Mouse (Mus musculus): ENCODE data around the gene Pzp. TPM values are rescaled to one million over a fixed set of nuclear protein-coding genes. Genes with fewer than 3 reads are reported as not detected.

Pzp gene
- polyA plus RNA-seq, 1 experiment from 2014 or later: 0.79 TPM

- H3K27me3 ChIP-seq (ENCODE audit: control insufficient read depth, insufficient read depth, low read depth, low read length): no peaks in the 10 kb centered on the region
- H3K4me1 ChIP-seq (replicated peaks; ENCODE audit: control insufficient read depth, insufficient read depth, low read length): no peaks in the 10 kb centered on the region
- H3K36me3 ChIP-seq (ENCODE audit: control insufficient read depth, insufficient read depth, low read length): no peaks in the 10 kb centered on the region
- H3K4me2 ChIP-seq (ENCODE audit: low read depth, low read length): peak overlapping the region; percentile 46
- peak overlapping the region; percentile 3; the same call in 1 of the 2 replicates for H3K4me3 ChIP-seq (ENCODE audit: low read length)
- peak; percentile 65 for ATAC-seq (ENCODE audit: low read depth)
- no peaks in the 10 kb centered on the region for H3K9me3 ChIP-seq (ENCODE audit: control insufficient read depth, low read length)
- H3K9ac ChIP-seq (ENCODE audit: low read length): peak overlapping the region; percentile 53
- no peak overlapping the region for H3K27ac ChIP-seq (ENCODE audit: low read length)
- 24% methylated on average over 14 of the region's 14 CpGs for WGBS
Measured at GRCm38 (mm10) chr6:128445761-128446535, 80.6 kb downstream of the Pzp start.

- WGBS: 83% methylated on average over 2 of the region's 2 CpGs
- H3K4me3 ChIP-seq (ENCODE audit: low read length): no peak overlapping the region
- H3K4me2 ChIP-seq (ENCODE audit: low read depth, low read length): no peak overlapping the region
- no peak for ATAC-seq (ENCODE audit: low read depth)
- no peaks in the 10 kb centered on the region for H3K27me3 ChIP-seq (ENCODE audit: control insufficient read depth, insufficient read depth, low read depth, low read length)
- no peaks in the 10 kb centered on the region for H3K9me3 ChIP-seq (ENCODE audit: control insufficient read depth, low read length)
- peaks cover 20% of the 10 kb centered on the region for H3K4me1 ChIP-seq (replicated peaks; ENCODE audit: control insufficient read depth, insufficient read depth, low read length)
- H3K36me3 ChIP-seq (ENCODE audit: control insufficient read depth, insufficient read depth, low read length): peaks cover 6% of the 10 kb centered on the region
- no peak overlapping the region for H3K27ac ChIP-seq (ENCODE audit: low read length)
- H3K9ac ChIP-seq (ENCODE audit: low read length): no peak overlapping the region
Measured at GRCm38 (mm10) chr6:128440238-128440637, 86.3 kb downstream of the Pzp start.

- Histone ChIP-seq H3K9ac (ENCODE audit: low read length) (peak overlapping the region; percentile 91), H3K36me3 (ENCODE audit: control insufficient read depth, insufficient read depth, low read length) (peaks cover 18% of the 10 kb centered on the region), H3K27me3 (ENCODE audit: control insufficient read depth, insufficient read depth, low read depth, low read length) (no peaks in the 10 kb centered on the region), H3K4me1 (replicated peaks; ENCODE audit: control insufficient read depth, insufficient read depth, low read length) (peaks cover 23% of the 10 kb centered on the region), H3K4me3 (ENCODE audit: low read length) (peak overlapping the region; percentile 99), H3K9me3 (ENCODE audit: control insufficient read depth, low read length) (no peaks in the 10 kb centered on the region), H3K4me2 (ENCODE audit: low read depth, low read length) (peak overlapping the region; percentile 90), H3K27ac (ENCODE audit: low read length) (peak overlapping the region; percentile 95)
- ATAC-seq (ENCODE audit: low read depth): peak; percentile 56
- whole genome bisulfite sequencing: 15% methylated on average over 17 of the region's 18 CpGs
Measured at GRCm38 (mm10) chr6:128438871-128439341, 87.6 kb downstream of the Pzp start.

GRCm38 (mm10) chr6:128438317-128438870, 88.1 kb downstream of the Pzp start, which contains the start of gene Fkbp4:
Fkbp4 (minus strand) TSS chr6:128438677.
- Histone ChIP-seq H3K27ac (ENCODE audit: low read length) (peak within 1 kb of the TSS; percentile 98), H3K36me3 (ENCODE audit: control insufficient read depth, insufficient read depth, low read length) (peaks cover 23% of the 10 kb centered on the region)

GRCm38 (mm10) chr6:128437731-128438316, 88.7 kb downstream of the Pzp start:
- Histone ChIP-seq H3K4me3 (ENCODE audit: low read length) (peak overlapping the region; percentile 99), H3K9ac (ENCODE audit: low read length) (peak overlapping the region; percentile 91), H3K27ac (ENCODE audit: low read length) (peak overlapping the region; percentile 98), H3K9me3 (ENCODE audit: control insufficient read depth, low read length) (no peaks in the 10 kb centered on the region), H3K36me3 (ENCODE audit: control insufficient read depth, insufficient read depth, low read length) (peaks cover 29% of the 10 kb centered on the region), H3K27me3 (ENCODE audit: control insufficient read depth, insufficient read depth, low read depth, low read length) (no peaks in the 10 kb centered on the region), H3K4me1 (replicated peaks; ENCODE audit: control insufficient read depth, insufficient read depth, low read length) (peaks cover 23% of the 10 kb centered on the region), H3K4me2 (ENCODE audit: low read depth, low read length) (peak overlapping the region; percentile 90)
- under 1% methylated on average over 52 of the region's 52 CpGs for WGBS
- peak; percentile 83 for ATAC-seq (ENCODE audit: low read depth)

More at GRCm38 (mm10) chr6:128438317-128438870, 88.1 kb downstream of the Pzp start, which contains the start of gene Fkbp4:
- Histone ChIP-seq H3K4me2 (ENCODE audit: low read depth, low read length) (peak within 1 kb of the TSS; percentile 90), H3K9ac (ENCODE audit: low read length) (peak within 1 kb of the TSS; percentile 91), H3K9me3 (ENCODE audit: control insufficient read depth, low read length) (no peaks in the 10 kb centered on the region), H3K4me3 (ENCODE audit: low read length) (peak within 1 kb of the TSS; percentile 99), H3K4me1 (replicated peaks; ENCODE audit: control insufficient read depth, insufficient read depth, low read length) (peaks cover 23% of the 10 kb centered on the region), H3K27me3 (ENCODE audit: control insufficient read depth, insufficient read depth, low read depth, low read length) (no peaks in the 10 kb centered on the region)
- WGBS: under 1% methylated on average over 55 of the region's 67 CpGs
- ATAC-seq (ENCODE audit: low read depth): peak; percentile 97

GRCm38 (mm10) chr6:128437288-128437687, 89.2 kb downstream of the Pzp start:
- no peak for ATAC-seq (ENCODE audit: low read depth)
- H3K36me3 ChIP-seq (ENCODE audit: control insufficient read depth, insufficient read depth, low read length): peaks cover 32% of the 10 kb centered on the region
- H3K27me3 ChIP-seq (ENCODE audit: control insufficient read depth, insufficient read depth, low read depth, low read length): no peaks in the 10 kb centered on the region
- H3K27ac ChIP-seq (ENCODE audit: low read length): peak overlapping the region; percentile 98
- H3K4me1 ChIP-seq (replicated peaks; ENCODE audit: control insufficient read depth, insufficient read depth, low read length): peaks cover 23% of the 10 kb centered on the region
- WGBS: 2% methylated on average over 10 of the region's 10 CpGs
- peak overlapping the region; percentile 99 for H3K4me3 ChIP-seq (ENCODE audit: low read length)
- peak overlapping the region; percentile 90 for H3K4me2 ChIP-seq (ENCODE audit: low read depth, low read length)
- peak overlapping the region; percentile 91 for H3K9ac ChIP-seq (ENCODE audit: low read length)
- no peaks in the 10 kb centered on the region for H3K9me3 ChIP-seq (ENCODE audit: control insufficient read depth, low read length)

GRCm38 (mm10) chr6:128436356-128437005, 90.0 kb downstream of the Pzp start:
- ATAC-seq (ENCODE audit: low read depth): no peak
- peak overlapping the region; percentile 99 for H3K4me3 ChIP-seq (ENCODE audit: low read length)
- H3K36me3 ChIP-seq (ENCODE audit: control insufficient read depth, insufficient read depth, low read length): peaks cover 40% of the 10 kb centered on the region
- H3K4me2 ChIP-seq (ENCODE audit: low read depth, low read length): peak overlapping the region; percentile 90
- H3K27ac ChIP-seq (ENCODE audit: low read length): no peak overlapping the region
- H3K9me3 ChIP-seq (ENCODE audit: control insufficient read depth, low read length): no peaks in the 10 kb centered on the region
- 79% methylated on average over 8 of the region's 8 CpGs for WGBS
- peaks cover 23% of the 10 kb centered on the region for H3K4me1 ChIP-seq (replicated peaks; ENCODE audit: control insufficient read depth, insufficient read depth, low read length)
- H3K27me3 ChIP-seq (ENCODE audit: control insufficient read depth, insufficient read depth, low read depth, low read length): no peaks in the 10 kb centered on the region
- peak overlapping the region; percentile 91 for H3K9ac ChIP-seq (ENCODE audit: low read length)

- no peak overlapping the region for H3K9ac ChIP-seq (ENCODE audit: low read length)
- H3K4me1 ChIP-seq (replicated peaks; ENCODE audit: control insufficient read depth, insufficient read depth, low read length): peaks cover 23% of the 10 kb centered on the region
- WGBS: 31% methylated on average over 5 of the region's 5 CpGs
- no peak overlapping the region for H3K27ac ChIP-seq (ENCODE audit: low read length)
- no peak overlapping the region for H3K4me3 ChIP-seq (ENCODE audit: low read length)
- no peak overlapping the region for H3K4me2 ChIP-seq (ENCODE audit: low read depth, low read length)
- no peaks in the 10 kb centered on the region for H3K9me3 ChIP-seq (ENCODE audit: control insufficient read depth, low read length)
- H3K36me3 ChIP-seq (ENCODE audit: control insufficient read depth, insufficient read depth, low read length): peaks cover 48% of the 10 kb centered on the region
- no peak for ATAC-seq (ENCODE audit: low read depth)
- H3K27me3 ChIP-seq (ENCODE audit: control insufficient read depth, insufficient read depth, low read depth, low read length): no peaks in the 10 kb centered on the region
Measured at GRCm38 (mm10) chr6:128435474-128435873, 91.0 kb downstream of the Pzp start.

Measured in lung, embryonic 16.5 days (tissue).